Mouse (Mus musculus) hindbrain, embryonic 11.5 days (tissue): ENCODE measurements around the gene Ttc28. TPM values are rescaled to one million over a fixed set of nuclear protein-coding genes. Genes with fewer than 3 reads are reported as not detected.

ENCODE experiments used
- ATAC-seq: fragments of 200-750 bp; cut with Nextera tagmentation; 2 replicates; pipeline ENCODE4 v1.8.0; 2017; ENCODE audit warnings: mild to moderate bottlenecking, moderate TSS enrichment, moderate library complexity; ENCODE audit not compliant: low FRiP score
- DNase-seq: peaks from one replicate; pipeline ENCODE4 v3.0.0-alpha.2; 2015; ENCODE audit warnings: low spot score
- H3K27ac ChIP-seq: fragments of 300-500 bp; sonication (generic); 2 replicates; pipeline ENCODE4 v1.5.1; 2014; ENCODE audit warnings: mild to moderate bottlenecking, low read depth, low read length
- H3K27me3 ChIP-seq: fragments of 300-500 bp; sonication (generic); 2 replicates; pipeline ENCODE4 v1.6.1; 2014; ENCODE audit warnings: mild to moderate bottlenecking, low read length, moderate library complexity, mixed read lengths; ENCODE audit not compliant: control insufficient read depth, insufficient read depth
- H3K36me3 ChIP-seq: fragments of 300-500 bp; sonication (generic); 2 replicates; pipeline ENCODE4 v1.6.1; 2014; ENCODE audit warnings: mild to moderate bottlenecking, low read length, moderate library complexity, mixed read lengths; ENCODE audit not compliant: control insufficient read depth, insufficient read depth
- H3K4me1 ChIP-seq: fragments of 300-500 bp; sonication (generic); replicated peaks from 2 replicates; pipeline ENCODE4 v1.6.1; 2014; ENCODE audit warnings: low read length, mixed read lengths; ENCODE audit not compliant: control insufficient read depth, insufficient read depth
- H3K4me2 ChIP-seq: fragments of 300-500 bp; sonication (generic); replicated peaks from 2 replicates; pipeline ENCODE4 v1.6.1; 2014; ENCODE audit warnings: mild to moderate bottlenecking, low read depth, low read length
- H3K4me3 ChIP-seq: fragments of 300-500 bp; sonication (generic); 2 replicates; pipeline ENCODE4 v1.5.1; 2014; ENCODE audit warnings: low read depth, low read length
- H3K9ac ChIP-seq: fragments of 300-500 bp; sonication (generic); 2 replicates; pipeline ENCODE4 v1.6.1; 2014; ENCODE audit warnings: low read depth, low read length
- H3K9me3 ChIP-seq: fragments of 300-500 bp; sonication (generic); 2 replicates; pipeline ENCODE4 v1.6.1; 2016; ENCODE audit warnings: low read length; ENCODE audit not compliant: control insufficient read depth
- WGBS: fragments of 180-500 bp; shearing (Covaris S2); extraction: QIAGEN DNeasy Blood & Tissue Kit; methylation state at CpG from one replicate; pipeline ENCODE4 v1.1.7; 2014; 5-methylcytosine and 5-hydroxymethylcytosine counted together
- polyA plus RNA-seq: library from polyadenylated mRNA; unstranded; fragments of >200 nt; fragmentation: Nextera tagmentation; extraction: Ambion mirVana; gene quantifications from 2 replicates; pipeline ENCODE4 v1.2.1, GENCODE M21; 2014

The Ttc28 gene
- polyA plus RNA-seq, 1 experiment from 2014 or later: 15.6 TPM

- WGBS: 69% methylated on average over 13 of the region's 13 CpGs
- no peak overlapping the region for H3K4me3 ChIP-seq
- H3K9ac ChIP-seq: 0 out of 2 replicates have a peak overlapping the region, but pooled peaks have one; percentile 4
- DNase-seq: no peak
- no peaks in the 10 kb centered on the region for H3K27me3 ChIP-seq
- H3K4me2 ChIP-seq: no peak overlapping the region
- no peaks in the 10 kb centered on the region for H3K9me3 ChIP-seq
- peaks cover 16% of the 10 kb centered on the region for H3K4me1 ChIP-seq
- no peak for ATAC-seq
- no peaks in the 10 kb centered on the region; the same call in 1 of the 2 replicates for H3K36me3 ChIP-seq
- H3K27ac ChIP-seq: 0 out of 2 replicates have a peak overlapping the region, but pooled peaks have one; percentile 31
Observed at GRCm38 (mm10) chr5:111261733-111262573, 382.4 kb downstream of the Ttc28 start.

GRCm38 (mm10) chr5:111262574-111263239 lies 383.1 kb downstream of the Ttc28 start:
- no peaks in the 10 kb centered on the region; the same call in 1 of the 2 replicates for H3K36me3 ChIP-seq
- H3K9ac ChIP-seq: no peak overlapping the region
- H3K4me3 ChIP-seq: no peak overlapping the region
- peak overlapping the region; percentile 31; the same call in 1 of the 2 replicates for H3K27ac ChIP-seq
- peak; percentile 51; the same call in 1 of the 2 replicates for ATAC-seq
- no peaks in the 10 kb centered on the region for H3K9me3 ChIP-seq
- peaks cover 16% of the 10 kb centered on the region for H3K4me1 ChIP-seq
- no peaks in the 10 kb centered on the region for H3K27me3 ChIP-seq
- DNase-seq: peak; percentile 35
- WGBS: 25% methylated on average over 11 of the region's 11 CpGs
- no peak overlapping the region for H3K4me2 ChIP-seq

DNA sequence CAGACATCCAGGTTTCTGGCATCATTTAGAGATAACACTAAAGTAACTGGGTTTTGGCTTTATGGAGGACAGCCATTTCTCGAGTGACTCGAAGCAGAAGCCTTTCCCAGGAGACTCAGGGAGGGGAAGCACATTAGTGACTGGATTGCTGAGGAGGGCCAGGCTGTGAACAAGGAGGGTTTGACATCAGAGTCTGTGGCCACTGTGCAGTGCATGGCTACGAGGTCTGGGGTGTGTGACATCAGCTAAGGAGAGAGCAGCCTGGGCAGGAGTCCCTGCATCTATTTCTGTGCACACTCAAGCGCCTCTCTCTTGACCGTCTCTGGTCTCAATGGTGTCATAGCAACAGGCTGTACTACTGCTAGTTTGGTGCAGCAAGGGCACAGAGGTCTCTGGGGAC lies 383.8 kb downstream of the Ttc28 start:
- ATAC-seq (peak; percentile 32; the same call in 1 of the 2 replicates), DNase-seq (no peak)
- no peak overlapping the region for H3K4me3 ChIP-seq
- H3K27me3 ChIP-seq: no peaks in the 10 kb centered on the region
- no peak overlapping the region for H3K9ac ChIP-seq
- no peaks in the 10 kb centered on the region; the same call in 1 of the 2 replicates for H3K36me3 ChIP-seq
- peaks cover 16% of the 10 kb centered on the region for H3K4me1 ChIP-seq
- no peak overlapping the region; the same call in 1 of the 2 replicates for H3K27ac ChIP-seq
- no peak overlapping the region for H3K4me2 ChIP-seq
- 27% methylated on average over 5 of the region's 5 CpGs for whole genome bisulfite sequencing
- H3K9me3 ChIP-seq: no peaks in the 10 kb centered on the region

- H3K36me3 ChIP-seq: no peaks in the 10 kb centered on the region; the same call in 1 of the 2 replicates
- H3K9me3 ChIP-seq: no peaks in the 10 kb centered on the region
- DNase-seq (no peak), ATAC-seq (no peak)
- H3K27me3 ChIP-seq: no peaks in the 10 kb centered on the region
- 92% methylated on average over 7 of the region's 7 CpGs for WGBS
- H3K4me2 ChIP-seq: no peak overlapping the region
- H3K9ac ChIP-seq: no peak overlapping the region
- H3K4me3 ChIP-seq: no peak overlapping the region
- H3K4me1 ChIP-seq: peaks cover 16% of the 10 kb centered on the region
- H3K27ac ChIP-seq: no peak overlapping the region
Observed at GRCm38 (mm10) chr5:111264488-111264887, 384.9 kb downstream of the Ttc28 start.

DNA sequence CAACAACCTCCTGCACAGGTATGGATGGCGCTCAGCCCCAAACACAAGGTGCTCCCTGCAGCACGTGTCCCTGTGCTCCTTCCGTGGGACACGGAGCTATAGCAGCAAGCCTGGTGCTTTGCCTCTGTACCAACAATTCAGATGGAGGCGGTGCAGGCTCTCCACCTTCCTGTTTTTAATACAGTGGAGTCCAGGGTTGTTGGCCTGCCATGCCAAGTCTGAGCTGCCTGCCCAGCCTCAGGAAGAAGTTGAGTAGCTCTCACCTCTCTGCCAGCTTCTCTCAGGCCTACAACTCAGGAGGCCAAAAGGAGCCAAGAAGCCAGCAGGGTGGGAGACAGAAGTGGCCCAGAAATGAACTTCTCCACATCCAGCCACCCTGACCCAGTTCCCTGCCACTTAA lies 387.1 kb downstream of the Ttc28 start:
- H3K27ac ChIP-seq: no peak overlapping the region
- H3K9ac ChIP-seq: no peak overlapping the region
- H3K27me3 ChIP-seq: no peaks in the 10 kb centered on the region
- no peak for ATAC-seq
- 95% methylated on average over 5 of the region's 5 CpGs for WGBS
- H3K4me3 ChIP-seq: no peak overlapping the region
- H3K4me1 ChIP-seq: peaks cover 24% of the 10 kb centered on the region
- no peak for DNase-seq
- H3K4me2 ChIP-seq: no peak overlapping the region
- H3K36me3 ChIP-seq: no peaks in the 10 kb centered on the region; the same call in 1 of the 2 replicates
- no peaks in the 10 kb centered on the region for H3K9me3 ChIP-seq

- Histone ChIP-seq H3K4me2 (no peak overlapping the region), H3K9ac (no peak overlapping the region), H3K9me3 (no peaks in the 10 kb centered on the region), H3K4me3 (no peak overlapping the region), H3K27ac (no peak overlapping the region), H3K36me3 (no peaks in the 10 kb centered on the region; the same call in 1 of the 2 replicates), H3K27me3 (no peaks in the 10 kb centered on the region), H3K4me1 (peaks cover 23% of the 10 kb centered on the region)
- DNase-seq (no peak), ATAC-seq (no peak)
- 83% methylated on average over 3 of the region's 3 CpGs for WGBS
Observed at GRCm38 (mm10) chr5:111267100-111267499, 387.5 kb downstream of the Ttc28 start.

GRCm38 (mm10) chr5:111268852-111269251 lies 389.2 kb downstream of the Ttc28 start:
- Histone ChIP-seq H3K9me3 (no peaks in the 10 kb centered on the region), H3K4me2 (no peak overlapping the region), H3K36me3 (no peaks in the 10 kb centered on the region; the same call in 1 of the 2 replicates), H3K27ac (no peak overlapping the region), H3K27me3 (no peaks in the 10 kb centered on the region), H3K9ac (no peak overlapping the region), H3K4me3 (no peak overlapping the region), H3K4me1 (peaks cover 10% of the 10 kb centered on the region)
- 29% methylated on average over 2 of the region's 2 CpGs for WGBS
- ATAC-seq: no peak
- no peak for DNase-seq

DNA sequence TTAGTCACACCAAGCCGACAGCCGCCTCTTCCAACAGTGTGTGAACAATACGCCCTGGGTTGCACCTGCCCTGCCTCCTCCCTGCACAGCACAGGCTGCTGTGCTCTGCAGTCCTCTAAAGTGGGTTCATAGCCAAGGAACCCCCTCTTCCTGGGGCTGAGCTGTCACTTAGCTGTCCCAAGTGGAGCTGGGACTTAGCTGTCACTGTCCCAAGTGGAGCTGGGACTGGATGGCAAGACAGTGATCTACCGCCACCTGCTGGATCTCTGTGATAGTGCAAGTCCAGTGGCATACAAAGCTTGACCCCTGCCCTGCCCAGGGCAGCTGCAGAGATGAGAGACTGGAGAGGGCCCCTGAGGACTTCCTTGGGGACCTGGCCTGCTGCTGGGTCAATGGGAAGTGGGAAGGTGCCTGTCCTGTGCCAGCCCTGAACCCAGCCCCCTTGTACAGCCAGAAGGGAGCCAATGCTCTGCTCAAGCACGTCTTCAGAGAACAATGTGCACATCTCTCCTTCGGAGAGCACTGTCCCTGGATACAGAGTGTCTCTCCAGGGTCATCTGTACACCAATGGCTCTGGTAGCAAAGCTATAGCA lies 390.1 kb downstream of the Ttc28 start:
- 56% methylated on average over 6 of the region's 6 CpGs for WGBS
- no peak overlapping the region for H3K4me3 ChIP-seq

More for the DNA sequence above, 390.1 kb downstream of the Ttc28 start:
- Histone ChIP-seq H3K27ac (no peak overlapping the region), H3K4me2 (no peak overlapping the region), H3K27me3 (no peaks in the 10 kb centered on the region), H3K4me1 (peaks cover 10% of the 10 kb centered on the region), H3K9ac (no peak overlapping the region), H3K9me3 (no peaks in the 10 kb centered on the region), H3K36me3 (no peaks in the 10 kb centered on the region; the same call in 1 of the 2 replicates)
- ATAC-seq: peak; percentile 62
- DNase-seq: peak; percentile 90
